Mouse (Mus musculus) C2C12 (cell line): ENCODE data around the gene Oxct2b. TPM values are rescaled to one million over a fixed set of nuclear protein-coding genes. Genes with fewer than 3 reads are reported as not detected.
"Not testable (repeated sequence)": the region's sequence is repeated elsewhere in the genome, so short reads cannot be mapped to it uniquely, and the experiment has no call there.

Source experiments
- H3K27me3 ChIP-seq: one replicate; pipeline ENCODE4 v1.6.1; 2011; ENCODE audit not compliant: control insufficient read depth, insufficient read depth, insufficient read length
- H3K36me3 ChIP-seq: one replicate; pipeline ENCODE4 v1.6.1; 2011; ENCODE audit not compliant: control insufficient read depth, insufficient read depth
- H3K4me3 ChIP-seq: one replicate; pipeline ENCODE4 v1.5.1; 2011; ENCODE audit warnings: mild to moderate bottlenecking, control low read depth; ENCODE audit not compliant: poor library complexity, insufficient read depth, severe bottlenecking
- H3K79me2 ChIP-seq: one replicate; pipeline ENCODE4 v1.6.1; 2011; ENCODE audit not compliant: control insufficient read depth, insufficient read depth
- H3K79me3 ChIP-seq: one replicate; pipeline ENCODE4 v1.6.1; 2011; ENCODE audit warnings: low read depth, control low read depth
- H3ac ChIP-seq: one replicate; pipeline ENCODE3; 2011; ENCODE audit warnings: low read depth; ENCODE audit not compliant: control insufficient read depth, insufficient read length
- CEBPB ChIP-seq: IDR thresholded peaks from one replicate; pipeline ENCODE4 v1.6.1; 2011; ENCODE audit warnings: low read depth, mild to moderate bottlenecking, control low read depth, moderate library complexity
- CTCF ChIP-seq: IDR thresholded peaks from one replicate; pipeline ENCODE4 v1.5.1; 2011; ENCODE audit not compliant: control insufficient read depth, insufficient read depth, insufficient read length
- FOSL1 ChIP-seq: IDR thresholded peaks from one replicate; pipeline ENCODE4 v1.8.0; 2011; ENCODE audit warnings: mild to moderate bottlenecking, low read length; ENCODE audit not compliant: poor library complexity, insufficient read depth, severe bottlenecking
- MAX ChIP-seq: IDR thresholded peaks from one replicate; pipeline ENCODE4 v1.6.1; 2011; ENCODE audit warnings: mild to moderate bottlenecking, control low read depth
- MYOD1 ChIP-seq: IDR thresholded peaks from one replicate; pipeline ENCODE4 v1.6.1; 2011; ENCODE audit warnings: low read depth; ENCODE audit not compliant: control insufficient read depth, insufficient read length
- MYOG ChIP-seq: IDR thresholded peaks from one replicate; pipeline ENCODE4 v1.6.1; 2011; ENCODE audit not compliant: control insufficient read depth, insufficient read length; ENCODE audit errors: extremely low read depth
- USF1 ChIP-seq: IDR thresholded peaks from one replicate; pipeline ENCODE4 v1.6.1; 2011; ENCODE audit warnings: low read depth, mild to moderate bottlenecking, control low read depth, moderate library complexity
- polyA plus RNA-seq: library from polyadenylated mRNA; unstranded; fragments of >200 nt; fragmentation: generic; extraction: Trizol; gene quantifications from one replicate; pipeline ENCODE4 v1.2.1, GENCODE M21; 2012; ENCODE audit warnings: missing spikeins

The Oxct2b gene
- polyA plus RNA-seq, 1 experiment, result not detected

- H3K4me3 ChIP-seq, result no peak overlapping the region
- H3K36me3 ChIP-seq, result no peaks in the 10 kb centered on the region
- H3ac ChIP-seq, result no peak overlapping the region
- H3K79me3 ChIP-seq, result no peaks in the 10 kb centered on the region
- H3K79me2 ChIP-seq, result no peaks in the 10 kb centered on the region
- no peaks in the 10 kb centered on the region for H3K27me3 ChIP-seq
- TF ChIP-seq MYOG, result no peak
- TF ChIP-seq CEBPB, result no peak
- no peak for TF ChIP-seq USF1
- no peak for TF ChIP-seq MYOD1
- no peak for TF ChIP-seq FOSL1
- no peak for TF ChIP-seq CTCF
- TF ChIP-seq MAX, result no peak
Observed at GRCm38 (mm10) chr4:123108056-123108455, 8.0 kb upstream of the Oxct2b start.

- Histone ChIP-seq H3K79me2 (no peaks in the 10 kb centered on the region), H3K4me3 (no peak overlapping the region), H3K36me3 (no peaks in the 10 kb centered on the region), H3K27me3 (peaks cover 5% of the 10 kb centered on the region), H3K79me3 (no peaks in the 10 kb centered on the region), H3ac (no peak overlapping the region)
- no peak for TF ChIP-seq MYOG
- no peak for TF ChIP-seq CEBPB
- no peak for TF ChIP-seq USF1
- no peak for TF ChIP-seq CTCF
- no peak for TF ChIP-seq MYOD1
- TF ChIP-seq MAX, result no peak
- TF ChIP-seq FOSL1, result no peak
Observed at GRCm38 (mm10) chr4:123110751-123111150, 5.3 kb upstream of the Oxct2b start.

- H3K27me3 ChIP-seq, H3K79me3 ChIP-seq, H3K79me2 ChIP-seq, H3K4me3 ChIP-seq, H3K36me3 ChIP-seq, H3ac ChIP-seq: not testable (repeated sequence)
Observed at GRCm38 (mm10) chr4:123111275-123111983, 4.6 kb upstream of the Oxct2b start.

DNA sequence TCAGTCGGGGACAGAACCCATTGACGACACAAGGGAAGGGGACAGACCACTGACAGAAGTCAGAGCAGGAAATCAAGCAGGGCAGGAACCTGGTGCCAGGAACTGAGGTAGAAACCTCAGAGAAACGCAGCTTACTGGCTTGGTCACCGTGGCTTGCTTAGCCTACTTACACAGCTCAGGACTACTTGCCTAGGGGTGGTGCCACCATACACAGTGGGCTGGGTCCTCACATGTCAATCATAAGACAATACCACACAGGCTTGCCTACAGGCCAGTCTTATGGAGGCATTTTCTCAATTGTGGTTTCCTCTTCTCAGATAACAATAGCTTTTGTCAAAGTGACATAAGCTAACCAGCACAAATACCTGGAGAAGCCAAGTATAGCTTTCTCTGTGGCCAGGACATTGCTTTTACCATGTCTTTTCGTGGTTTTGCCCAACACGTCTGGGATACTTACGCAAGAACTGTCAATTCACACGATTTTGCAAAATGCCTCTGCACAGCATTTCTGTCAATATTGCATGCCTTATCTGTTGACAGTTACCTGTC is 3.8 kb upstream of the Oxct2b start:
- Histone ChIP-seq H3ac (no peak overlapping the region), H3K36me3 (no peaks in the 10 kb centered on the region)

DNA sequence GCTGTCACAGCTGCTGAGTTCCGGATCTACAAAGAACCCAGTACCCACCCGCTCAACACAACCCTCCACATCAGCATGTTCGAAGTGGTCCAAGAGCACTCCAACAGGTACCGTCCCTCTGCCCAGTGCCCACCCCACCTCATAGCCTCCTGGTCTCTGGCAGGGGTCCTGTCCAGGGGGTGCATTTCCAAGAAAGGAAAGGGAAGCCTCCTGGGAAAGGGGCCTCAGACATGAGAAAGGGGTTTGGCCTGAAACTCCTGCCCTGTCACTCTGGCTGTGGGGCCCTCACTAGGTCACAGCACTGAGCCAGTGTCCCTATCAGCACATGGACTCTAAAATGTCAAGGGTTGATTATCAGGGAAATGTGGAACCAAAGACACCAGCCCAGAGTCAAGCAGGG is 1.4 kb upstream of the Oxct2b start:
- H3K4me3 ChIP-seq, H3K79me3 ChIP-seq, H3K79me2 ChIP-seq, H3K36me3 ChIP-seq, H3K27me3 ChIP-seq, H3ac ChIP-seq: not testable (repeated sequence)

More for the DNA sequence above, 3.8 kb upstream of the Oxct2b start:
- Histone ChIP-seq H3K27me3 (peaks cover 5% of the 10 kb centered on the region), H3K79me2 (no peaks in the 10 kb centered on the region), H3K79me3 (no peaks in the 10 kb centered on the region), H3K4me3 (no peak overlapping the region)
- TF ChIP-seq CTCF (no peak), MYOG (no peak), FOSL1 (no peak)

DNA sequence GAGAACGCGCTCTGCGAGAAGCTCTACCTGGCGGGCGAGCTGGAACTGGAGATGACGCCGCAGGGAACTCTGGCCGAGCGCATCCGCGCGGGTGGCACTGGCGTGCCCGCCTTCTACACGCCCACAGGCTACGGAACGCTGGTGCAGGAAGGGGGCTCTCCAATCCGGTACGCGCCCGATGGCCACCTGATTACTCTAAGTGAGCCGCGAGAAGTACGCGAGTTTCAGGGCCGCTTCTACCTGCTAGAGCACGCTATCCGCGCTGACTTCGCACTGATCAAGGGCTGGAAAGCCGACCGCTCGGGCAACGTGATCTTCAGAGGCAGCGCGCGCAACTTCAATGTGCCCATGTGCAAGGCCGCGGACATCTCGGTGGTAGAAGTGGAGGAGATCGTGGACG is 574 bp downstream of the Oxct2b start:
- H3K27me3 ChIP-seq, H3ac ChIP-seq, H3K79me2 ChIP-seq, H3K79me3 ChIP-seq, H3K36me3 ChIP-seq, H3K4me3 ChIP-seq: not testable (repeated sequence)

DNA sequence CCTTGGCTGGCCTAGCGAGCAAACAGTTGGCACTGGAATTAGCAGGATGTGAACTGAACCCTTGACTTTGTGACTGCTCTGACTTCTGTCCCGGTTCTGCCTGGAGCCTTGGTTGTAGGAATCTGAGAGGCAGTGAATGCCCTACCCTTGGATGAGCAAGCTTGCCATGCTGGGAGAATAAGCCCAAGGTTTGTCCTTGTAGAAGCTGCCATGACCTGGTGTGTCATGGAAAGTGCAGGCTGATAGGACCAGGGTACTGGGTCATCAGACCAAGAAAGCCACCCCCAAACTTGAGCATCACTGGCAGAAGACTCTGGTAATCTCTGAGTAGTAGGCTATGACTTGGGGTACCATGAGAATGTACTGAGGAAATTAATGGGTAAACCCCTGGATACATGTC is 5.2 kb downstream of the Oxct2b start:
- TF ChIP-seq MAX, result no peak
- TF ChIP-seq FOSL1, result no peak
- TF ChIP-seq MYOG, result no peak
- TF ChIP-seq CTCF, result no peak
- TF ChIP-seq MYOD1, result no peak
- TF ChIP-seq CEBPB, result no peak
- no peak for TF ChIP-seq USF1
- Histone ChIP-seq H3ac (no peak overlapping the region), H3K79me2 (no peaks in the 10 kb centered on the region), H3K79me3 (no peaks in the 10 kb centered on the region), H3K4me3 (no peak overlapping the region), H3K27me3 (no peaks in the 10 kb centered on the region), H3K36me3 (peaks cover 11% of the 10 kb centered on the region)
